ENCODE assay signal across 26 mouse cellular contexts in the genomic region with DNA sequence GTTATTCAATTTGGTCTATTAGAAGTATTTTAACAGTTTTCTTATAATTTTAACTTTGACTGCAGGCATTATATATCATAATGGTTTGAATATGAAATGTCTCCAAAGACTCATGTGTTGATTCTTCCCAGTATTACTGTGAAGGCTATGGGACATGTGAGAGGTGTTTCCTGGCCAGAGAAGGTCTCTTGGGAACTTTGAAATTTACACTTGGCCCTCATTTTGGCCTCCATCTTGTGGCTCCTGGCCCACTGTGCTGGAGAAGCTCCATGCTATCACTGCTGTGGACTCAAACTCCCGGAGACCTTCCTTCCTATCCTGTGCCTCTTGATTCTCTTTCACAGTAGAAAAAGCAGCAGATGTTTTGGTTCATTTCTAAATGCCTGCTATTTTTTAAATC.
"Had no signal": no experiment of that assay in that cellular context is flagged by ENCODE, and none has a peak within 500 bp of the region (broad histone marks: within the 10 kb centered on the region; RNA-seq: fewer than 3 reads in every experiment).

No protein-coding gene starts in this region.

- ATAC-seq: hindbrain, embryonic 16.5 days; inflammation-experienced regulatory T-cells, adult 6 months; intestine, embryonic 15.5 days; intestine, postnatal 0 days had no signal

- H3K9me3 ChIP-seq: heart, embryonic 10.5 days; heart, embryonic 12.5 days; hindbrain, embryonic 10.5 days; hindbrain, embryonic 12.5 days; intestine, embryonic 15.5 days; limb, embryonic 10.5 days; limb, embryonic 12.5 days; liver, embryonic 13.5 days; liver, embryonic 15.5 days had no signal

- H3K4me1 ChIP-seq: heart, embryonic 10.5 days; heart, embryonic 12.5 days; hindbrain, embryonic 12.5 days; intestine, embryonic 15.5 days; limb, embryonic 12.5 days; liver, embryonic 13.5 days; liver, embryonic 15.5 days had no signal

- H3K9ac ChIP-seq: heart, embryonic 12.5 days; hindbrain, embryonic 12.5 days; hindbrain, embryonic 14.5 days; intestine, embryonic 15.5 days; limb, embryonic 12.5 days; liver, embryonic 13.5 days; liver, embryonic 15.5 days had no signal

- H3K27me3 ChIP-seq: heart, embryonic 12.5 days; hindbrain, embryonic 12.5 days; intestine, embryonic 15.5 days; limb, embryonic 12.5 days; liver, embryonic 13.5 days; liver, embryonic 15.5 days had no signal

- H3K4me3 ChIP-seq: gastrocnemius, adult 2 months; heart, embryonic 10.5 days; heart, embryonic 12.5 days; hindbrain, embryonic 10.5 days; hindbrain, embryonic 12.5 days; intestine, embryonic 15.5 days; layer of hippocampus, adult 2 months; left cerebral cortex, adult 2 months; limb, embryonic 10.5 days; limb, embryonic 12.5 days; liver, embryonic 13.5 days; liver, embryonic 15.5 days had no signal

- DNase-seq: gastrocnemius, adult 2 months; gastrocnemius, postnatal 10 days; gastrocnemius, postnatal 25 days; heart, adult 18-20 months; kidney, adult 18-20 months; kidney, adult 8-10 months; kidney, postnatal 10 days; kidney, postnatal 25 days; kidney, postnatal 4 days; liver; liver, embryonic 13.5 days had no signal

- H3K4me2 ChIP-seq: heart, embryonic 12.5 days; hindbrain, embryonic 12.5 days; hindbrain, embryonic 14.5 days; intestine, embryonic 15.5 days; limb, embryonic 12.5 days; liver, embryonic 11.5 days; liver, embryonic 13.5 days; liver, embryonic 15.5 days had no signal

- H3K27ac ChIP-seq: gastrocnemius, adult 2 months; heart, embryonic 10.5 days; hindbrain, embryonic 10.5 days; hindbrain, embryonic 12.5 days; hindbrain, embryonic 14.5 days; intestine, embryonic 15.5 days; layer of hippocampus, adult 2 months; left cerebral cortex, adult 2 months; limb, embryonic 10.5 days; limb, embryonic 12.5 days; liver, embryonic 13.5 days; liver, embryonic 15.5 days had no signal
